Mouse (Mus musculus) granulocyte monocyte progenitor cell, adult 5-6 weeks (primary cell): Measurements from ENCODE around the gene Gm11541. TPM values are rescaled to one million over a fixed set of nuclear protein-coding genes. Genes with fewer than 3 reads are reported as not detected.
A peak's percentile ranks its signal among the peaks of the same experiment; 100 is the strongest.

Experiments
- ATAC-seq: replicated peaks from 2 replicates; pipeline ENCODE4 v1.8.0; 2016; ENCODE audit warnings: mild to moderate bottlenecking, moderate TSS enrichment, inconsistent platforms; ENCODE audit not compliant: poor library complexity, severe bottlenecking
- total RNA-seq, 2 experiments: library from RNA; stranded (forward) in 1 of 2; stranded (reverse) in 1 of 2; fragments of 200-712, 200-1000 nt in 1 of 2; fragments of >200 nt in 1 of 2; fragmentation: Nextera tagmentation in 1 of 2; gene quantifications; 2 replicates each; pipeline ENCODE4 v1.2.3; 2014 to 2017

The Gm11541 gene
- total RNA-seq (2014; fragmentation: Nextera tagmentation) (not detected in 2 replicates), total RNA-seq (2017) (not detected in 2 replicates)

- no peak for ATAC-seq
These were observed at the start of gene Gm11541 for GRCm38 (mm10) chr11:94704472-94704871. Gene Gm11541 (minus strand): TSS chr11:94704499.

GRCm38 (mm10) chr11:94752946-94753713, 48.8 kb upstream of the Gm11541 start:
- peak; percentile 79 for ATAC-seq

- 0 out of 2 replicates have a peak, but pooled peaks have one; percentile 58 for ATAC-seq
These were observed 37.5 kb upstream of the Gm11541 start, which contains the start of gene Cdc34b for GRCm38 (mm10) chr11:94741732-94742272. Gene Cdc34b (plus strand): TSS chr11:94741782.

GRCm38 (mm10) chr11:94735746-94736145, 31.4 kb upstream of the Gm11541 start:
- no peak for ATAC-seq

GRCm38 (mm10) chr11:94732773-94733172, 28.5 kb upstream of the Gm11541 start:
- peak; percentile 44; the same call in 1 of the 2 replicates for ATAC-seq

GRCm38 (mm10) chr11:94731229-94731628, 26.9 kb upstream of the Gm11541 start:
- ATAC-seq, result no peak

- peak; percentile 75 for ATAC-seq
These were observed 26.0 kb upstream of the Gm11541 start for GRCm38 (mm10) chr11:94730261-94730660.

- no peak for ATAC-seq
These were observed 25.3 kb upstream of the Gm11541 start for GRCm38 (mm10) chr11:94729565-94729964.

- no peak for ATAC-seq
These were observed 24.2 kb upstream of the Gm11541 start for GRCm38 (mm10) chr11:94728545-94728944.

- no peak for ATAC-seq
These were observed 23.0 kb upstream of the Gm11541 start for GRCm38 (mm10) chr11:94727306-94727705.

- no peak for ATAC-seq
These were observed 14.9 kb upstream of the Gm11541 start for GRCm38 (mm10) chr11:94719216-94719615.

GRCm38 (mm10) chr11:94718113-94718909, 14.0 kb upstream of the Gm11541 start:
- ATAC-seq, result peak; percentile 57; the same call in 1 of the 2 replicates

GRCm38 (mm10) chr11:94717239-94717638, 12.9 kb upstream of the Gm11541 start:
- ATAC-seq, result no peak

GRCm38 (mm10) chr11:94716754-94717153, 12.5 kb upstream of the Gm11541 start:
- 0 out of 2 replicates have a peak, but pooled peaks have one; percentile 29 for ATAC-seq

GRCm38 (mm10) chr11:94715622-94716021, 11.3 kb upstream of the Gm11541 start:
- ATAC-seq, result no peak

GRCm38 (mm10) chr11:94713246-94713860, 9.1 kb upstream of the Gm11541 start:
- no peak for ATAC-seq

GRCm38 (mm10) chr11:94704020-94704419, 279 bp downstream of the Gm11541 start:
- ATAC-seq, result peak; percentile 17; the same call in 1 of the 2 replicates

- ATAC-seq, result no peak
These were observed 2.1 kb downstream of the Gm11541 start for GRCm38 (mm10) chr11:94702216-94702610.

- ATAC-seq, result no peak
These were observed 2.7 kb downstream of the Gm11541 start for GRCm38 (mm10) chr11:94701401-94702215.
